Mouse (Mus musculus): Measurements from ENCODE around the gene 2210010C04Rik. TPM values are rescaled to one million over a fixed set of nuclear protein-coding genes. Genes with fewer than 3 reads are reported as not detected.

2210010C04Rik gene
- polyA plus RNA-seq (2012; rRNA removed) = not detected in 2 replicates

DNA sequence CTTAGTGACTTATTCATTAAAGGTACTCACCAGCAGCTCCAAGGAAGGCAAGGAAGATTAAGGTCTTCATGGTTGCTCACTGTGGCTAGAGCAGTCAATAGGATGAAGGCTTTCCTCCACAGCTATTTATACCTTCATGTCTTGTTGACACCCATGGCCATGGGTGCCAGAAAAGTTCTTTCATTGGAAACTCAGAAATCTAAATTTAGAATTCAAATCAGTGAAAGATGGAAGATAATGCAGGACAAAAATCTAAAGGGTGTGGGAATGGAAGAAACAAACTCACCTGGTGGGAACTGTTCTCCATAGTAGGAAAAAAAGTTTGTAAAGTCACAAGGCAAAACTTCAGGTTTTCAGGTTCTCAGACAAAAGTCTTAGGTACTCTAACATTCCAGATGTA lies at the start of gene 2210010C04Rik:
Gene 2210010C04Rik (minus strand): TSS at position 101 of the 400 bp plus-strand sequence.

GRCm38 (mm10) chr6:40999379-40999778 lies 35.9 kb downstream of the 2210010C04Rik start, which contains the start of gene Gm2663:
Gene Gm2663, minus strand, starts transcription at chr6:40999479.

Other genes with a start within 250 kb of the 2210010C04Rik start
- not detected in 2 replicates for gene Moxd2, start 148.0 kb downstream of the 2210010C04Rik start, polyA plus RNA-seq (2012; rRNA removed)
- not detected in 2 replicates for gene Prss58, start 135.1 kb downstream of the 2210010C04Rik start, polyA plus RNA-seq (2012; rRNA removed)
- gene 1700074P13Rik, start 95.0 kb downstream of the 2210010C04Rik start, polyA plus RNA-seq (2012; rRNA removed) = not detected in 2 replicates
- gene Gm4744, start 83.6 kb downstream of the 2210010C04Rik start, polyA plus RNA-seq (2012; rRNA removed) = not detected in 2 replicates
- not detected in 2 replicates for gene 1810009J06Rik, start 70.8 kb downstream of the 2210010C04Rik start, polyA plus RNA-seq (2012; rRNA removed)
- not detected in 2 replicates for gene Gm2663, start 36.0 kb downstream of the 2210010C04Rik start, polyA plus RNA-seq (2012; rRNA removed)

Data from central nervous system, embryonic 18 days (tissue).